Mouse (Mus musculus) macrophage (primary cell): ENCODE measurements around the gene Pik3r1. TPM values are rescaled to one million over a fixed set of nuclear protein-coding genes. Genes with fewer than 3 reads are reported as not detected.
A peak's percentile ranks its signal among the peaks of the same experiment; 100 is the strongest.

Source experiments
- H3K27ac ChIP-seq: fragments of 350-480 bp; formaldehyde crosslinking; 2 replicates; pipeline ENCODE4 v1.9.0; 2021
- H3K36me3 ChIP-seq: fragments of 350-480 bp; formaldehyde crosslinking; 2 replicates; pipeline ENCODE4 v1.9.0; 2021; ENCODE audit errors: inconsistent target
- H3K4me3 ChIP-seq: fragments of 350-480 bp; formaldehyde crosslinking; 2 replicates; pipeline ENCODE4 v1.9.0; 2021; ENCODE audit errors: inconsistent target
- H3K79me2 ChIP-seq: fragments of 350-480 bp; formaldehyde crosslinking; 2 replicates; pipeline ENCODE4 v1.9.0; 2021; ENCODE audit errors: inconsistent target
- WGBS: methylation state at CpG from one replicate; pipeline ENCODE4 v1.1.7; 2026; ENCODE audit warnings: inconsistent platforms; ENCODE audit not compliant: missing documents; 5-methylcytosine and 5-hydroxymethylcytosine counted together
- polyA plus RNA-seq: library from polyadenylated mRNA; stranded (reverse); fragments of 250-400 nt; gene quantifications from 3 replicates; pipeline ENCODE4 v1.2.4, GENCODE M21; 2018; ENCODE audit warnings: inconsistent platforms
- total RNA-seq, 78 experiments: library from RNA; depleted of rRNA; stranded (reverse); fragments of 250-400 nt; gene quantifications; 1 replicate in 9 of 78; 2 replicates in 24 of 78; 3 replicates in 43 of 78; 4 replicates in 2 of 78; pipeline ENCODE4 v1.2.4; 2018; ENCODE audit warnings: inconsistent platforms in 56 of 78

The Pik3r1 gene
- total RNA-seq (2018; cell fraction: chromatin; rRNA removed): 1,000 to 10,000 TPM in 1 of 26 experiments, 100 to 1,000 TPM in 25; 208 to 1,027 (median 312) TPM
- total RNA-seq (2018; cell fraction: cytosol; rRNA removed): 100 to 1,000 TPM in 7 of 26 experiments, 10 to 100 TPM in 19; 69.6 to 234 (median 91.1) TPM
- total RNA-seq (2018; cell fraction: nucleus; rRNA removed): 100 to 1,000 TPM; 134 to 744 (median 260) TPM
- 37.8 to 47.3 TPM (median 46.9 TPM) in 3 replicates for polyA plus RNA-seq

GRCm38 (mm10) chr13:101767809-101768629, at the start of gene Pik3r1:
Gene Pik3r1, minus strand, starts transcription at chr13:101768217.
- H3K27ac ChIP-seq: peak within 1 kb of the TSS; percentile 92
- WGBS: under 1% methylated on average over 53 of the region's 76 CpGs
- no peaks in the 10 kb centered on the region for H3K36me3 ChIP-seq
- peak within 1 kb of the TSS; percentile 89 for H3K4me3 ChIP-seq
- H3K79me2 ChIP-seq: peaks cover 43% of the 10 kb centered on the region

DNA sequence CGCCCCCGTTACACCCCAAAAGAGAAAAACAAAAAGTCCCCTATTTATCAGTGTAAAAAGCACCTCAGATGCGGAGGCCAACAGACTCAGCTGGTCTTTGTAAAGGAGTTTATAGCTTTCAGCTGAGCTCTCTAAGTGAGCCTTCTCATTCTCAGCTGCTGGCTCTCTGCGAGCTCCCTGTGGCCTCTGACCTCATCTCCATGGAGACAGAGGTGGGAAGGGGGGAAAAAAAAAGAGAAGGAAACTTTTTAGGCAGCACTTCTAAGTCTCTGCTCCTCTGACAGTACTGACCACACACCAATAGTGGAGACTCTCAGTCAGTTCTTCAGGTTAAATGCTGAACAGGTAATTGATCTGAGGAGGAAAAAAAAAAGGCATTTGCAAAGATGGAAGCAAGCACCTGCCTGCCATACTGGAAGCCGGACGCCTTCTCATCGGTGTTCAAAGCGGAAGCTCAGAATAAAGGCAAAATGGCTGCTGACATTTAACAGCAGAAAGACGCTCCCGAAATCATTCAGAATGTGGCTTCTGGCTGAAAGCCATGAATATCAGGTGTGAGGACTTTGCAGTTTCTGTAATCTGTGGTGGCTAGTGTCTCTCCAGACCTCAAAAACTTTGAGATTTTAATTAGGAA, 45.4 kb upstream of the Pik3r1 start:
- H3K79me2 ChIP-seq: no peaks in the 10 kb centered on the region
- no peak overlapping the region for H3K4me3 ChIP-seq
- no peaks in the 10 kb centered on the region for H3K36me3 ChIP-seq
- H3K27ac ChIP-seq: no peak overlapping the region
- WGBS: 76% methylated on average over 9 of the region's 10 CpGs

GRCm38 (mm10) chr13:101812341-101812740, 44.3 kb upstream of the Pik3r1 start:
- Histone ChIP-seq H3K36me3 (no peaks in the 10 kb centered on the region), H3K79me2 (no peaks in the 10 kb centered on the region), H3K27ac (no peak overlapping the region), H3K4me3 (no peak overlapping the region)
- 98% methylated on average over 3 of the region's 5 CpGs for WGBS

GRCm38 (mm10) chr13:101811882-101812281, 43.9 kb upstream of the Pik3r1 start:
- Histone ChIP-seq H3K27ac (no peak overlapping the region), H3K36me3 (no peaks in the 10 kb centered on the region), H3K4me3 (no peak overlapping the region), H3K79me2 (no peaks in the 10 kb centered on the region)
- WGBS: 54% methylated on average over 9 of the region's 9 CpGs

DNA sequence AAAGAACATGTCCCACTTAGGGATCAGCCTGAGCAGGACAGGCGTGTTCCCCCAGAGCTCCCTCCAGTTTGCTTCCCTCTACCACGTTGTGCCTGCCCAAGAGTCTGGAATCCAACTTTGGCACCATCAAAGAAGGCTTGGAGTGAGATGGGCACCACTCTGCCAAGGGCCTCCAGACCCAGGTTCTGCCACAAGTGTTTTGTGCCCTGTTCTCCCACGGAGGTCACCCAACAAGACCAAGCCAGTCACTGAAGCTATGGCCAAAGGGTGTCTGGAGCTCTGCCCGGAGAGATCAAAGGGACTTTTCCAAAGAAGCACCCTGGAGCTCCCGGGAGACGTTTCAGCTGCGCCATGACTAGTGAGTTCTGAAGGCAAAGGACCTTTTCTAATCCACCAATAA, 42.6 kb upstream of the Pik3r1 start:
- H3K4me3 ChIP-seq: no peak overlapping the region
- H3K27ac ChIP-seq: no peak overlapping the region
- 96% methylated on average over 7 of the region's 7 CpGs for WGBS
- no peaks in the 10 kb centered on the region for H3K79me2 ChIP-seq
- no peaks in the 10 kb centered on the region for H3K36me3 ChIP-seq

- Histone ChIP-seq H3K27ac (no peak overlapping the region), H3K36me3 (no peaks in the 10 kb centered on the region), H3K4me3 (no peak overlapping the region), H3K79me2 (no peaks in the 10 kb centered on the region)
- 93% methylated on average over 3 of the region's 3 CpGs for WGBS
Observed at GRCm38 (mm10) chr13:101809796-101810195, 41.8 kb upstream of the Pik3r1 start.

DNA sequence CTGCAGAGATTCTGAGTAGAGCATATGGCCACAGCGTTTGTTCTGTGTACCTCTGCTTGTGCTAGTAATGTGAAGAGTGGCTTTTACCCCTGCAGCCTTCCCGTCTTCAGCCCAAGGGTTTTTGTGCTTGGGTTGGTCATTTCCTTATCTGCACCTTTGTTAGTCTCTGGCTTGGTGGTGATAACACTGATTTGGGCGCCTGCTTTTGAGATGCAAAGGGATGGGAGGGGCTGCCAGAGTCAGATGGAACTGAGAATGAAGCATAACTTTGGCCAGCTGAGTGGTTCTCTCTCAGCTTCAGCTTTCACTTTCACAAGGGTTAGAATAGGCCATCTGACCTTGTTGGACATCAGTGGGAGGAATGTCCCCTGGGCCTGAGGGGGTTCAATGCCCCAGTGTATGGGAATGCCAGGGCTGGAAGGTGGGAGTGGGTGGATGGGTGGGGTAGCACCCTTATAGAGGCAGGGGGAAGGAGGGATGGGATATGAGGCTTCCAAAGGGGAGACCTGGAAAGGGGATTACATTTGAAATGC, 37.6 kb upstream of the Pik3r1 start:
- Histone ChIP-seq H3K36me3 (no peaks in the 10 kb centered on the region), H3K79me2 (no peaks in the 10 kb centered on the region), H3K27ac (no peak overlapping the region), H3K4me3 (no peak overlapping the region)
- 82% methylated on average over 3 of the region's 3 CpGs for WGBS

- Histone ChIP-seq H3K27ac (no peak overlapping the region), H3K36me3 (no peaks in the 10 kb centered on the region), H3K4me3 (peak overlapping the region; percentile 11; the same call in 1 of the 2 replicates), H3K79me2 (no peaks in the 10 kb centered on the region)
- 11% methylated on average over 31 of the region's 41 CpGs for WGBS
Observed at GRCm38 (mm10) chr13:101801372-101802186, 33.6 kb upstream of the Pik3r1 start.

- H3K79me2 ChIP-seq: no peaks in the 10 kb centered on the region
- H3K36me3 ChIP-seq: no peaks in the 10 kb centered on the region
- peak overlapping the region; percentile 11; the same call in 1 of the 2 replicates for H3K4me3 ChIP-seq
- 86% methylated on average over 9 of the region's 10 CpGs for WGBS
- H3K27ac ChIP-seq: no peak overlapping the region
Observed at GRCm38 (mm10) chr13:101800833-101801371, 32.9 kb upstream of the Pik3r1 start.

- Histone ChIP-seq H3K79me2 (no peaks in the 10 kb centered on the region), H3K27ac (no peak overlapping the region), H3K36me3 (no peaks in the 10 kb centered on the region), H3K4me3 (no peak overlapping the region)
- 95% methylated on average over 13 of the region's 13 CpGs for WGBS
Observed at GRCm38 (mm10) chr13:101800021-101800596, 32.1 kb upstream of the Pik3r1 start.

DNA sequence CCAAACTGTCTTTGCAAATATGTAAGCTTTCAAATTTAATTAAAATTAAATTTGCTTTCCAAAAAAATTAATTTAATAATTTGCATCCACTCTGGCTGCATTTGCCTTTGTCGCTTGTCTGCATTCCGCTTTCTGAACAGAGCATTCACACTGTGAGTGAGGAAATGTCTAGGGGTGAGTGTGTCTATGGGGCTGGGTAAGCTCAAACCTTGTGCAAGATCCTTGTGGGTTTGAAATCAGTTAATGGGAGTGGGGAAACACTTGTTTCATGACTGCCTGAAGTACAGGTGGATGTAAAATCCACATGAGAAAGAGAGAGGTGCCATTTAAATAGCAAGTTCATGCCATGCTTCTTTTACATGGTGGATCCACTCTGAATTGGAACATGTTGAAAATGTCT, 31.3 kb upstream of the Pik3r1 start:
- no peaks in the 10 kb centered on the region for H3K79me2 ChIP-seq
- no peak overlapping the region for H3K4me3 ChIP-seq
- WGBS: 83% methylated on average over 2 of the region's 2 CpGs
- no peaks in the 10 kb centered on the region for H3K36me3 ChIP-seq
- no peak overlapping the region for H3K27ac ChIP-seq

GRCm38 (mm10) chr13:101798522-101798921, 30.5 kb upstream of the Pik3r1 start:
- no peaks in the 10 kb centered on the region for H3K36me3 ChIP-seq
- 92% methylated on average over 4 of the region's 4 CpGs for WGBS
- no peak overlapping the region for H3K4me3 ChIP-seq
- H3K79me2 ChIP-seq: no peaks in the 10 kb centered on the region
- no peak overlapping the region for H3K27ac ChIP-seq

GRCm38 (mm10) chr13:101796983-101797382, 29.0 kb upstream of the Pik3r1 start:
- no peak overlapping the region for H3K4me3 ChIP-seq
- H3K27ac ChIP-seq: no peak overlapping the region
- 40% methylated on average over 6 of the region's 6 CpGs for WGBS
- no peaks in the 10 kb centered on the region for H3K36me3 ChIP-seq
- no peaks in the 10 kb centered on the region for H3K79me2 ChIP-seq

- Histone ChIP-seq H3K36me3 (no peaks in the 10 kb centered on the region), H3K4me3 (no peak overlapping the region), H3K27ac (no peak overlapping the region), H3K79me2 (no peaks in the 10 kb centered on the region)
- WGBS: 97% methylated on average over 4 of the region's 4 CpGs
Observed at GRCm38 (mm10) chr13:101785705-101786104, 17.7 kb upstream of the Pik3r1 start.
